Mouse (Mus musculus): ENCODE data around the gene Lgsn.

The Lgsn gene

DNA sequence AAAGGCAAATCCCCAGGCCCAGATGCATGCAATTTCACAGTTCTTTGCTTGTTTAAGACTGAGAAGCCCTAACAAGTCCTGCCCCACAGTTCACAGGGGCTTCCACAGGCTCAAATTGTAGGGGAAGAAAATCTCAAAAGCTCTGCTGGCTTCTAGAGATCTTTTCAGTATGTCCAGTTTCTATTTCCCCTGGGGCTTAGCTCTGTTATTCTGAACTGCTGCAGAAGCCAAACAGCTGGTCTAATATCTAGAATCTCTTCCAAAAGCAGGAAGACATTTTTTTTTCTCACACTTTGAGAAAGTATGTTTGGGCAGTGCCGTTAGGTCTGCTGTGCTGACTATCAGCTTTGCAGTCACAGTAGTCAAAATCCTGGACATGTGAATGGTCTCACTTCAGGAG, 38.6 kb downstream of the Lgsn start:
- DNase-seq (ENCODE audit: low spot score in 2 of 2) = no peak

DNA sequence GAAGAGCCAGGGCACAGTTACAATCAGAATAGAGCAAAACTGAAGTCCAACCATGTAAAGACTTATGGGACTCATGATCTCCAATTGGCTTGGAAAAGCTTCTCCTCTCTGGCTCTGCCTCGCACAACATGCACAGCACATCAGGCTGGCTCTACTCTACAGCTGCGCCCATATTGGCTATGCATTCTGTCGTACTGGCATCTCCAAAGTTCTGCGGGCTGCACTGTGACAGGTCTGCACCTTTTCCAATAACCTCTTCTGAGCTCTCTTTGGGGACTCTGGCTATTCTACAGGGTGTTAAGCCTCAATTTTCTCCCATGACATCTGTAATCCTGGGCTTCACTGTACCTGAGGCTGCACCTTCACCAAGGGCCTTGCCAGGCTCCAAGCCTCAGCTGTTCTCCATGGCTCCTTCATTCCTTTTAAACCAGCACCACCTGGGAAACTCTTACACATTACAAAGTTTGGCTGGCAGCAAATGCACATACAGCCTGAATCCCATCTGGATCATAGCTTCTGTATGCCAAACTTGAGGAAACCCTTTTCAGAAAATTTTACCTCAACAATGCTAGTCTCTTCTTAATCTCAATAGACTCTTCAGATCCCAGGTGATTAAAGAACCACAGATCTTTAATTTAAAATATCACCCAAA, 44.5 kb downstream of the Lgsn start:
- DNase-seq (ENCODE audit: low spot score in 2 of 2) = no peak

GRCm38 (mm10) chr1:31222564-31222963, 46.4 kb downstream of the Lgsn start, which contains the start of the genes 4931428L18Rik and Pih1d3:
TSS of gene 4931428L18Rik (minus strand) at chr1:31222684.
TSS of gene Pih1d3 (plus strand) at chr1:31222838.
- no peak for DNase-seq (ENCODE audit: low spot score in 2 of 2)

GRCm38 (mm10) chr1:31233319-31234036, 57.3 kb downstream of the Lgsn start:
- DNase-seq (ENCODE audit: low spot score in 2 of 2) = no peak
